Comparison of ENCODE assay signal across 9 mouse cellular contexts in genomic region chr4:155488232-155489025, GRCm38 (mm10). TPM values are rescaled to one million over a fixed set of nuclear protein-coding genes. Genes with fewer than 3 reads are reported as not detected.
DNase-seq lines count a peak whose midpoint lies in the region; ATAC-seq and TF ChIP-seq lines count a peak whose summit lies in the region.
"Had no signal": no experiment of that assay in that cellular context is flagged by ENCODE, and none has a peak within 500 bp of the region (broad histone marks: within the 10 kb centered on the region; RNA-seq: fewer than 3 reads in every experiment).

No protein-coding gene starts in this region.

- no peak for TF ChIP-seq CTCF in bone marrow macrophage, adult 2 months (IDR thresholded peaks at IDR 0.05; ENCODE audit: low read depth, low read length)
- no peak for TF ChIP-seq CTCF in heart, adult 2 months (IDR thresholded peaks at IDR 0.05)
- TF ChIP-seq CTCF in lung, embryonic 14.5 days (IDR thresholded peaks at IDR 0.05; ENCODE audit: low read depth) = no peak

- peak overlapping the region; percentile 22; the same call in 1 of the 2 replicates for H3K9ac ChIP-seq in heart, adult 2 months (ENCODE audit: low read depth, low read length)
- 0 out of 2 replicates have a peak overlapping the region, but pooled peaks have one; percentile 10 for H3K9ac ChIP-seq in lung, embryonic 14.5 days
- H3K9ac ChIP-seq: neural tube, embryonic 12.5 days had no signal

- no peaks in the 10 kb centered on the region for H3K9me3 ChIP-seq in lung, embryonic 14.5 days (ENCODE audit: low read depth, low read length)
- H3K9me3 ChIP-seq: neural tube, embryonic 12.5 days had no signal

- ATAC-seq in lung, embryonic 14.5 days (ENCODE audit: insufficient read depth) = peak; percentile 81

- H3K4me2 ChIP-seq in lung, embryonic 14.5 days = peak overlapping the region; percentile 23
- H3K4me2 ChIP-seq: neural tube, embryonic 12.5 days had no signal

- TF ChIP-seq POLR2A in bone marrow macrophage, adult 2 months (IDR thresholded peaks at IDR 0.05; ENCODE audit: borderline replicate concordance, low read depth, low read length) = no peak
- no peak for TF ChIP-seq POLR2A in heart, adult 2 months (IDR thresholded peaks at IDR 0.05; ENCODE audit: insufficient read depth, low read depth, low read length)

- 53% methylated on average over 8 of the region's 8 CpGs for WGBS in heart, adult 2 months
- 50% methylated on average over 8 of the region's 8 CpGs for WGBS in lung, embryonic 14.5 days

- peaks cover 54% of the 10 kb centered on the region for H3K4me1 ChIP-seq in bone marrow macrophage, adult 2 months (ENCODE audit: control insufficient read depth, insufficient read depth, low read length)
- H3K4me1 ChIP-seq in heart, adult 2 months (ENCODE audit: control insufficient read depth, insufficient read depth, low read length) = peaks cover 28% of the 10 kb centered on the region
- H3K4me1 ChIP-seq in lung, embryonic 14.5 days (ENCODE audit: insufficient read depth) = peaks cover 25% of the 10 kb centered on the region

- H3K36me3 ChIP-seq in heart, adult 2 months (ENCODE audit: control insufficient read depth, insufficient read depth, low read length) = no peaks in the 10 kb centered on the region
- no peaks in the 10 kb centered on the region for H3K36me3 ChIP-seq in lung, embryonic 14.5 days (ENCODE audit: insufficient read depth)
- H3K36me3 ChIP-seq: neural tube, embryonic 12.5 days had no signal

- H3K79me2 ChIP-seq in heart, adult 2 months (replicated peaks; ENCODE audit: control insufficient read depth, insufficient read depth, low read length) = peaks cover 7% of the 10 kb centered on the region

- peak overlapping the region; percentile 96 for H3K27ac ChIP-seq in bone marrow macrophage, adult 2 months (ENCODE audit: insufficient read depth, low read depth, low read length)
- H3K27ac ChIP-seq in heart, adult 2 months = peak overlapping the region; percentile 85
- peak overlapping the region; percentile 90 for H3K27ac ChIP-seq in lung, embryonic 14.5 days (ENCODE audit: low read depth)
- H3K27ac ChIP-seq: neural tube, embryonic 12.5 days had no signal

- peak overlapping the region; percentile 34 for H3K4me3 ChIP-seq in bone marrow macrophage, adult 2 months (ENCODE audit: insufficient read depth, low read length)
- no peak overlapping the region for H3K4me3 ChIP-seq in heart, adult 2 months
- no peak overlapping the region for H3K4me3 ChIP-seq in lung, embryonic 14.5 days (ENCODE audit: low read depth, low read length)
- H3K4me3 ChIP-seq: neural tube, embryonic 12.5 days had no signal

- peak; percentile 42 to 85 for DNase-seq in left cerebral cortex, postnatal 10 days (ENCODE audit: extremely low spot score in 1 of 2, low spot score in 2 of 2)
- DNase-seq in left cerebral cortex, adult 11 months (ENCODE audit: low spot score) = no peak
- peak; percentile 66 to 84 for DNase-seq in heart, adult 2 months
- DNase-seq in kidney, adult 18-20 months = peak; percentile 80
- DNase-seq in lung, embryonic 14.5 days = peak; percentile 95
- DNase-seq in right cerebral cortex, postnatal 4 days = peak; percentile 36
- DNase-seq in thymus, postnatal 0 days (ENCODE audit: low spot score) = no peak

- intact Hi-C loops in left cerebral cortex, postnatal 10 days (cut with DNase I) = no loop called here
- intact Hi-C loops in heart, adult 2 months (cut with DNase I) = loop anchor here (5.0 kb wide), 1 partner anchor 39 kb away; no protein-coding TSS in a partner anchor

- 0 out of 2 replicates have a peak, but pooled peaks have one; percentile 5 for TF ChIP-seq EP300 in heart, adult 2 months (IDR thresholded peaks at IDR 0.05; ENCODE audit: insufficient read depth, low read depth, low read length)

- no peaks in the 10 kb centered on the region for H3K27me3 ChIP-seq in heart, adult 2 months (ENCODE audit: control insufficient read depth, insufficient read depth, low read length)
- no peaks in the 10 kb centered on the region for H3K27me3 ChIP-seq in lung, embryonic 14.5 days (ENCODE audit: insufficient read depth, low read length)
- H3K27me3 ChIP-seq: neural tube, embryonic 12.5 days had no signal

RNA-seq across cellular contexts. Expression of gene Gnb1, which starts 2.7 kb away (rescaled TPM):
- total RNA-seq in left cerebral cortex, postnatal 10 days (2021) = 1,000 to 10,000 TPM; 1,230 to 1,248 TPM
- 383 and 389 TPM in 2 replicates for polyA plus RNA-seq in bone marrow macrophage, adult 2 months (2012; ENCODE audit: insufficient read depth, insufficient read length, missing spikeins)
- 100 to 1,000 TPM; 147 to 151 TPM for total RNA-seq in heart, adult 2 months (2021)
- polyA plus RNA-seq in heart, adult 2 months (2012; rRNA removed) = 257 and 332 TPM in 2 replicates
- 570 and 585 TPM in 2 replicates for polyA plus RNA-seq in lung, embryonic 14.5 days (2014; fragmentation: Nextera tagmentation; extraction: Ambion mirVana)
- 288 and 312 TPM in 2 replicates for polyA plus RNA-seq in thymus, postnatal 0 days (2015; fragmentation: Nextera tagmentation; extraction: Ambion mirVana)

RNA-seq across cellular contexts. Expression of gene Tmem52, which starts 19.5 kb away (rescaled TPM):
- 1 to 10 TPM in 1 of 2 experiments, not detected in 1; 2.4 TPM for total RNA-seq in left cerebral cortex, postnatal 10 days (2021)
- not detected in 2 replicates for polyA plus RNA-seq in bone marrow macrophage, adult 2 months (2012; ENCODE audit: insufficient read depth, insufficient read length, missing spikeins)
- 10 to 100 TPM in 1 of 2 experiments, 1 to 10 TPM in 1; 7.0 to 11.2 TPM for total RNA-seq in heart, adult 2 months (2021)
- polyA plus RNA-seq in heart, adult 2 months (2012; rRNA removed) = 2.1 and 4.8 TPM in 2 replicates
- polyA plus RNA-seq in lung, embryonic 14.5 days (2014; fragmentation: Nextera tagmentation; extraction: Ambion mirVana) = not detected in 2 replicates
- polyA plus RNA-seq in thymus, postnatal 0 days (2015; fragmentation: Nextera tagmentation; extraction: Ambion mirVana) = 0.79 TPM in 1 of 2 replicates, not detected in the other
- polyA plus RNA-seq: neural tube, embryonic 12.5 days had no signal

Comparison
In these comparisons a context has a peak if more than half of its experiments do, and no peak if none do; other contexts are left out.
1. DNase-seq: peak in left cerebral cortex, postnatal 10 days (2 of 2), heart, adult 2 months (2 of 2), kidney, adult 18-20 months (single experiment), lung, embryonic 14.5 days (single experiment) and right cerebral cortex, postnatal 4 days (single experiment); none in left cerebral cortex, adult 11 months (single experiment) and thymus, postnatal 0 days (single experiment).
2. Peak in every context shown above with its lines, with median percentiles within 50 percentile points of each other: H3K27ac ChIP-seq.